Mouse (Mus musculus) gastrocnemius, adult 18-20 months (tissue): ENCODE data around the gene Pmf1. TPM values are rescaled to one million over a fixed set of nuclear protein-coding genes. Genes with fewer than 3 reads are reported as not detected.
"Not testable (repeated sequence)": the region's sequence is repeated elsewhere in the genome, so short reads cannot be mapped to it uniquely, and the experiment has no call there.

Experiments used
- DNase-seq: peaks from one replicate; pipeline ENCODE4 v3.0.0; 2021; ENCODE audit warnings: low spot score
- total RNA-seq, 2 experiments: library from RNA; stranded (reverse); gene quantifications; 2 replicates each; pipeline ENCODE4 v1.2.3; 2021

Gene Pmf1
- total RNA-seq, 2 experiments from 2014 or later, result 16.9 to 17.4 TPM

DNA sequence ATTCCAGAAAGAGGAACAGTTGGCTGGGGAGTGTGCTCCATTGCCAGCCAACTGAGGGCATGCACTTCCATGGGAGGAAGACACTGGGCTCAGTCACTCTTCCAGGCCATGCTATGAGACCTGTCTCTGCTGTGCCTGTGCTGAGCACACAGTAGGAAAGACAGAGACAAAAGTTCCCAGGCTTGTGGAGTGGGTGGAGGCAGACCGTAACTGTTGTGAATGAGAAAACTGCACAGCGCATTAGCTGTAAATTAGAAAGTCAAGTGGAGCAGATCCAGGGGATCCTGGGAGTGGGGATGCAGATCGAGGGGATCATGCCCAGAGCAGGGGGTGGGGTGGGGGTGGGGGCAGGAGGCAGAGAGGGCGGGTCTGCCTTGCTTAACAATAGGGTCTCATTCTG, 29.5 kb upstream of the Pmf1 start:
- DNase-seq, result no peak

DNA sequence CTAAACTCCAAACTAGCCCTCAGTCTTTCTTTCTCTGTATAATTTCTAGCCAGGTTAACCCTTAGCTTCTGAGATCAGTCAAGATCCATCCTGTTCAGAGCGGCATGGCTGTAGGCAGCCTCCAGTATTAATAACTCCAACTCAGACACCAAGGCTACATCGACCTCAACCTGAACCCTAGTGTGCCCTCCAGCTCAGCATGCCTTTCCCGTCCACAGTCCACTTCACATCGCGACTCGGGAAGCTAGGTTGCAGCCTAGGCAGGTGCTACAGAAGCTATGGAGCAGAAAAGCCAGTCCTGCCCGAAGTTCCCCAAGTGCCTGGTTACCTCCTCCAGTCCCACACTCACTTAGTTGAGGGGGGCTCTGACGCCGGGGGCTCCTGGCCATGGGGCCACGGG, 27.3 kb upstream of the Pmf1 start:
- DNase-seq, result no peak

DNA sequence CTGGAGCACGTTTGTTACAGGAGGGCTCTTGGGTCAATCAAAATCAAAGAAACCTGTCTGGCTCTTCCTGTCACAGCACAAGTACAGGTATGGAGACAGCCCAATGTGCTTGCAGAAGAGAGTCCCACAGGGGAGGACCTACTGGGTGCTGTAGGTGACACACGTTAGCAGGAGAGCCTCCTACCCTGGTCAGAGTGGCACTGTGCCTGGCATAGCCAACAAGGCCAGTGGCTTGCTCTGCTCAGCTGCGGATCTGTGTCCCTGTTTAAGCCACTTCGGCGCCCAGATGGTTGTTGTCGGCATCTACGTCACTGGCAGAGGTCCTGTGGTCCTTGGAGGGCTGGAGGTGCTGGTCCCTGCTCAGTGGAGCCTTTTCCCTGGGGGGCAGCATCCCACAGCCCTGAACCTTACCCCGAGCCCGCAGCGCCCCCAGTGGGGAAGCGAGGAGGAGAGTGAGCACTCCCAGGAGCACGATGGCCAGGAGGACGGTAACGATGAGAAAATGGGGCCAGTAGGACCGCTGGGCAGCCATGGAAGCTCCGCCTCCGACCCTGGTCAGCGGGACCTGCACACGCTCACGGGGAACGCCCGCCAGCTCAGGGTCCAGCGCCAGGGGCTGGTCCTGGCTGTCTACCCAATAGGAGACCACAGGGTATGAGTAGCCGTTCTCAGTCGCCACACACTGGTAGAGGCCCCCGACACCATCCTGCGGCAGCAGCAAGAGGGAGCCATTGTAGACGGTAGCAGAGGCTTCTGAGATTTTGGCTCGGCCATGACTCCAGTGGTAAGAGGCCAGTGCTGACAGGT, 26.5 kb upstream of the Pmf1 start:
- DNase-seq, result peak; percentile 45

DNA sequence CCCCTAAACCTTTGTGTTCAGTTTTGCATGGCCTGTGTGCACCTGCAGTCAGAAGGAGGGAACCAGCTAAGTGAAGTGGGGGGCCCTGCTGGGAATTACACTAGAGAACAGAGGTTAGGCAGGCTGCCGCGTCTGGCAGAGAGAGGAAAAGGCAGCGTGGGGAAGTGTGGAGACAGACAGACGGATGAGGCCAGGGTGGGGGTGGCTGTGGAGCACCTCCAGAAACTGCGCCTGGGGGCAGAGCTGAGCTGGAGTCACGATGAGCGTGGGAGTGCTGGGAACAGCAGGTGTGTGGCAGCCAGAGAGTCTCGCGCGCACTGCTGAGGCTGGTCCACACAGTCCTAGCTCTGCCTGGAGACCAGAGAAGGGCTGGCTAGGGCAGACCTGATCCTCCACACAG, 25.4 kb upstream of the Pmf1 start:
- no peak for DNase-seq

DNA sequence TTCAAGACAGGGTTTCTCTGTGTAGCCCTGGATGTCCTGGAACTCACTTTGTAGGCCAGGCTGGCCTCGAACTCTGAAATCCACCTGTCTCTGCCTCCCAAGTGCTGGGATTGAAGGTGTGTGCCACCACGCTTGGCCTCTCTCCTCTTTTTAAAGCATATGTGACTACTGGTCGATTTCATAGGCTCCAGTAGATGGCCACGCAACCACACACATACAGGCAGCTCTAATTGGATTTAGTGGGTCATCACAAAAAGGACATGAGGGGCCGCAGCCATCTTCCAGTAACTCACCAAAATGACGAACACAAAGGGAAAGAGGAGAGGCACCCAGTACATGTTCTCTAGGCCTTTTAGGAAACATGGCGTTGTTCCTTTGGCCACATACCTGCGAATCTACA, 18.5 kb upstream of the Pmf1 start:
- DNase-seq, result not testable (repeated sequence)

DNA sequence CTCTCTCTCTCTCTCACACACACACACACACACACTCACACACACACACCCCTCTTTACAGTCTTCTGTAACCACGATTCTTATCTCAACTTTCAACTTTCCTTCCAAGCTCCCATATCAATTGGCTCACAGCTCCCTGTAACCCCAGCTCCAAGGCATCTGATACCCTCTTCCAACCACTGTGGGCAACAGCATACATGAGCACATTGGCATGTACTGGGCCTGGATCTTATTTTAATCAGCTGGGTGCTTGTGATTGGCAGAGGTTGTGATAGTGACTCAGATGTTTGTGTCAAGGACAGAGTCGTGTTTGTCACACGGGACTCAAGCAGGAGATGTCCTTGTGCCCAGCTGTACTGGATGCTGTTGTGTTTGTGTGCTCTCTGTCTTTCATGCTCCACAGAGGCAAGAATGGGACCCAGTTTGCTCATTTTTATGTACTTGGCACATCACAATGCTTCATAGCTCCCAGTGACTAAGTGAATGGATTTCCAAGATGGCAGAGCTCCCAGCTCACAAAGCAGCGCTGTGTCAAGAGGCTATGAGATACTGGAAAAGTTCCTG, 17.3 kb upstream of the Pmf1 start:
- peak; percentile 70 for DNase-seq

DNA sequence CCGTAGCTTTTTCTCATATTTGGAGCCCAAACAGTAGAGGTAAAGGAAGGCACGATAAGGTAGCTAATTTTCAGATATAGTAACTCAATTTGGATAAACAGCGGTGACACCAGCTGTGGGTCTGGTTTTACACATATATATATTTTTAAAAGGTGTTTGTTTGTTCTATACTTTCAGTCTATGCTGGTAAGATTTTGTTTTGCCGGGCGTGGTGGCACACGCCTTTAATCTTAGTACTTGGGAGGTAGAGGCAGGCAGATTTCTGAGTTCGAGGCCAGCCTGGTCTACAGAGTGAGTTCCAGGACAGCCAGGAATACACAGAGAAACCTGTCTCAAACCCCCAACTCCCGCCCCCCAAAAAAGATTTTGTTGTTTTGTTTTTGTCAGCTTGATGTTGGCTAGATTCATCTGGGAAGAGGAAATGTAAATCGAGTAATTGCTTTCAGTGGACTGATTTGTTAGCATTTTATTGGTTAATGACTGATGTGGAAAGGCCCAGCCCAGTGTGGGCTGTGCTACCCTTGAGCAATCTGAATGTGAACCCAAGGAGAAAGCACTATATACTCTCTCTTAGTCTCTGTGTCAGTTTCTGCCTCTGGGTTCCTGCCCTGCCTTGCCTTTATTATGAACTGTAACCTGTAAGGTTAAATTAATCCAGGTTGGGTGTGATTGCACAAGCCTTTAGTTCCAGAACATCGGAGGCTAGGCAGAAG, 15.7 kb upstream of the Pmf1 start:
- DNase-seq, result no peak

DNA sequence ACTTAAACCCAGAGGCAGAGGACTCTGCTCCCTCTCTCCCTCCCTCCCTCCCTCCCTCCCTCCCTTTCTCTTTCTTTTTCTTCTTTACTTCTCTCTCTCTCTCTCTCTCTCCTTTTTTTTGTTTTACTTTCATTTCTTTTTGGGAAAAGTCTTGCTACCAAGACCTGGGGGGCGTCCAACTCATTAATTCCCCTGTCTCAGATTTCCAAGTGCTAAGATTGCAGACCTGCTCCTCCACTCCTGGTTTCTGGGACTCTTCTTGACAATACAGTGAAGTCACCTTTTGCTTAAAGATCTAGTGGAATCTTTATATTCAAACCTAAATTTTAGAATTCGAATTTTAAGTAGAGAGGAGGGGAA, 15.2 kb upstream of the Pmf1 start:
- no peak for DNase-seq

DNA sequence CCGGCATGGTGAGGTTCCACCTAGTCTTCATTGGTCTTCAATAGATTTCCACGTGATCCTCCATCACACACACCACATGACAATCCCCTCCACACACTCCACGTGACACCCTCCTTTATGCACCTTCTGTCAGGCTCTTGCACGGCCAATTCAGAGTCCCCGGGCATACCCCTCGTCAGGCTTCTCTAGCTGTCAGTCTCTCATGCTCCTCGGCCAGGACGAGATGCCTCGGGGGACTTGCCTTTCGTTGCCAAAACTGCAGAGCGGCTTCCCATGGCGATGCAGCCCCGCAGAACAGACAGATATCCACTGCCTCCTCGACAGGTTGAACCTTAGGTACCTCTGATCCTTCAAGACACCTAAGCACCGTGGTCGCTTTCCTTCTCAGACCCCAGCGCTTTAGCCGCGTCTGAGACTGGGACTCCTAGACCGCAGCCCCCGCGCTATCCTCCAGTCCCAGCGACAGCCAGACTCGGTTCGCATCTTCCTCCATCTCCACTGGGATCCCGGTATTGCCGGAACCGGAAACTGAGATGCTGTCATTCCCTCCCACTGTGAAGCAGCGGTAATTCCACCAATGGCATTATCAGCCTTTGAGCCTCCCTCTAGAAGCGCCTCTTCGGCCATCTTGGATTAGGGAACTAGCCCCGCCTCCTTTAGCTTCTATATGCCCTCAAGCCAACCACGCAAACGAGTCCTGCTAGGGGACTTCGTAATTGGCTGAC, 14.6 kb upstream of the Pmf1 start, which contains the start of gene Slc25a44:
TSS of gene Slc25a44 (minus strand) at position 535 of the 725 bp plus-strand sequence.
- peak; percentile 99 for DNase-seq

DNA sequence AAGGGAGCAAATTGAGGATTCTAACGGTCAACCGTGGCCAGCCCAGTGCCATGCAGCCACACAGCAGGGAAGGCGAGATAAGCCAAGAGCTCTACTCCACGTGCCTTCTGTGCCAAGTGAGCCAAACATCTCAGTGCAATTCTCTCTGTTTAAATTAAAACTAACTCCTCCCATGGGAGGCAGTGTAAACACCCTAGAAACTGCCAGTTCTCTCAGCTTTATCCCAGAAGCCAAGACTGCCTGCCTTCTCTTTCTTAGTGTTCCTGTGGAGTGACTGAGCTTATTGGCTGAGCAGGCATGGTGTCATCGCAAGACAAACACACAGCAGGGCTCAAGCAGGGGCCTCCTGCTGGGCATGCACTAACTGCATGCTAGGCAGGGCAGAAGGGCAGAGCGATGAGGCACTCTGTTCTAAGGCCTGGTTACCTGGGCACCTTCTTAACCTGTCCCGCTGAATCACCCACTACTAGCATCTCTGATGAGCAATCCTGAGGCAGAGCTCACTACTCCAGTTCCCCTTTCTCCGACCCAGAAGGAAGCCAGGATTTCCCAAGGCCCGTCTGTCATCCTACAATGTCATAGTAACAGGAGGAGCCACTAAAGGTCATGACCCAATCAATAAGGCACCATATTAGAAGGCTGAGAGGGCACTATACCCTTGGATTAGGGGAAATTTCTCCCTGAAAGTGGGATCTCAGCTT, 12.0 kb upstream of the Pmf1 start:
- no peak for DNase-seq

DNA sequence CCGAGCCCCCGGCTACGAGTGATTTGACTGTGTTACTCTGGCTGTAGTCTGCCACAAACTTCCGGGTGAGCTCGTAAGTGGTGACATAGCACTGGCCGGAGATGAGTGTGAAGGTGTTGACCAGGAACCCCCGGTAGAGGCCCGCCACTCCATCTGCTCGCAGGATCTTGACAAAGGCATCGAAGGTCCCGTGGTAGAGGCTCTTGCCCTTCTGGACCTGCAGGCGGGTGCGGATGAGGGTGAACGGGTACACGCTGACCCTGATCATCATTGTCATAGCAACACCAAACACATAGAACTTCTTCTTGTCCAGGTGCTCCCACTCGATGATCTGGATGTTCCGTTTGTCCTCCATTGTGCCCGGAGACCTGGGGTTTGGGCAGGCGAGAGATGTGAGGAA, 10.6 kb upstream of the Pmf1 start:
- no peak for DNase-seq

DNA sequence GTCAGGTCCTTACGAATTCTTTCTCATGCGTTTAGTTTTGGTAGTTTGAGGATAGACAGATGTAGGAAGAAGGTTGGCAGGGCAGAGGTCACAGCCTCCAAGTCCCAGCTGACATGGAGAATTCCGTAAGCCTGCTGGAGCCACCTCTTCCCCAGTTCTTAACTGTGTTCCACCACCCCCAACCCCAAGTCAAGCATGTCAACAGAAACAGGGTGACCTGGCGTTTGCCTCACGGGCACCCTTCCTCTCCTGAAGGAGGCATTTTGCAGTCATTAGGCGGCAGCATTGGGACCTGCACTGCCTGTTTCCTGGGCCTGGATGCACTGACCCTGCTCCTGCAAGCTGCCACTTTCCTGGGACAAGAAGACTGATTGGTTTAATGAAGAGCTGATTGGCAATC, 7.9 kb upstream of the Pmf1 start:
- DNase-seq, result no peak

DNA sequence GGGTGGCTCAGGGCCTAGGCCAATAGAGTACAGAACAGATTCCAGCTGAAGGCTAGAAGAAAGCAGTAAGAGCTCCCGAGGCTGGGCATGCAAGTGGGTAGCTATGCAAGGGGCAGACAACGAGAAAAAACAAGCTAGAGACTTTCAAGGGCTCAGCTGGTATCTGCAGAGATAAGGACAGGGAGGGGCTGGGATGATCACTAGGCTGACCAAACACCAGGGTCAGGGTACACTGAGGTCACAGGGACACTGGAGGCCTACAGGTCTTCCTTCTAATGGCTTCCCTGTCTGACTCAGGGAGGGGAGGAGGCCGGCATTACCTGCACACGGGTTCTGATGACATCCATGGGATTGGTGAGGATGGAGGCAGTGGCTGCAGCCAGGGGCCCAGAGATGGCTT, 5.5 kb upstream of the Pmf1 start:
- no peak for DNase-seq

DNA sequence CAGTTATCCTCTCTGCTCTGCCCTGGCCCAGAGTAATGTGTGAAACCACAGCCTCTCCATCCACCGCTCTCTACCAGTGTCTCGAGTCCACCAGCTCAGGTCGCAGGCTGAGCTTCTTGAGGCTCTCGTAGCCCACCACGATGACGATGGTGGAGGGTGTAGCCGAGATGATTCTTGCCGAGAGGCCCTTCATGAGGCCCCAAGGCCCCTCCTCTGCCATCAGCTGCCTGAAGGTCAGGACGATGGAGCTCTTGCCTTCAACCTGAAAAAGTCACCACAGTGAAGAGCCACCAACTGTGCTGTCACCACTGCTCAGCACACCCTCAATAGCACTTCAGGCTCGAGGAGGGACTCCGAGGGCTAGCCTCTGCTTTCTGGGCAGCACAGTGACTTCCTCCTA, 2.5 kb upstream of the Pmf1 start:
- DNase-seq, result no peak

DNA sequence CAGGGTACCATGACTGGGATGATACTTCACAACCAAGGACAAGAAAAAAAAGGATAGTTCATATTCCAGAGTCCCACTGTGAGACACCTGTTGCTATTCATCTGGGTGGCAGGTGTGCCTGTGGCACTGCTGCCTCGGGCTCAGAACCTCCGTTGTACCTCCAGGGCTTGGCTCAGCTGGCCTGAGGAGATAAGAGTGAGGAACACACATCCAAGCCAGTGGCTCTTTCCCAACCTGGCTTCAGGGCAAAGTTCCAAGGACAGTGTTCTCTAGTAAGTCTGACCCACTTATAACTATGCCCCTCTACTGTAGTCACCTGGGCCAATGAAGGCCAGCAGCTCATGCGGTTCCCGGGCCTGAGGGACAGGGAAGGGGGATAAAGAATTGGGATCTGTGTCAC, 1.6 kb upstream of the Pmf1 start:
- no peak for DNase-seq

DNA sequence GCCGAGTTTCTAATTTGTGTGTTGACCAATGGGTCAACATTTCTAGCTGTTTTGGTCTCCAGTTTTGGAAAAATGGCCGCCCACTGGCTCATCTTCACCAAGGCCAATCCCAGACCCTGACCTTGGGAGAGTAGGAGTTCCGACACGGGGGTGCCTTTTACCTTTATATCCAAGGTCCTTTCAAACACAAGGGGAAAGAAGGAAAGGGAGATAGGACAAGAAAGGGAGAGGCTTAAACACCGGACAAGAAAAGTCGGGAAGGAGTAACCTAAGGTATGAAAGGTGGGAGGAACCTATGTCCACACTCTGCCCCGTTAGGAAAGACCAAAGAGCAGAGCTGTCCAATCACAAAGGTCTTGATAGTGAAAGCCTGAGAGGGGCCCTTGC, 507 bp upstream of the Pmf1 start:
- no peak for DNase-seq

DNA sequence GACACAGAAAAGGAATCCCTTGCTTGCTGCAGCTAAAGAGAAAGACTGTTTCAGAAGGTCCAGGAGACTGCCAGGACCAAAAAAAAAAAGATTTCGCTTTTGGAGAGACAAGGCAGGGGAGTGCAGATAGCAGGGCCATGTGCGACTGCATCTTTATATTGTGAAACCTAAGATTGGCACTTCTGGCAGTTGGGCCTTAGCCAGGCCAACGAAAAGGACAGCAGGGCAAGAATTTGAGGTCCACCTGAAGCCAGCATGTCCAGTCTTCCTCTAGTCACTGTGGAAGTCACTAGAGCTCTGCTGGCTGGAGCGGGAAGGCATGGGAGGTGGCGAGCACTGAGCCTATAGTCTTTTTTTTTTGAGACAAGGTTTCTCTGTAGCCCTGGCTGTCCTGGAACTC, 1.2 kb downstream of the Pmf1 start:
- DNase-seq, result no peak

DNA sequence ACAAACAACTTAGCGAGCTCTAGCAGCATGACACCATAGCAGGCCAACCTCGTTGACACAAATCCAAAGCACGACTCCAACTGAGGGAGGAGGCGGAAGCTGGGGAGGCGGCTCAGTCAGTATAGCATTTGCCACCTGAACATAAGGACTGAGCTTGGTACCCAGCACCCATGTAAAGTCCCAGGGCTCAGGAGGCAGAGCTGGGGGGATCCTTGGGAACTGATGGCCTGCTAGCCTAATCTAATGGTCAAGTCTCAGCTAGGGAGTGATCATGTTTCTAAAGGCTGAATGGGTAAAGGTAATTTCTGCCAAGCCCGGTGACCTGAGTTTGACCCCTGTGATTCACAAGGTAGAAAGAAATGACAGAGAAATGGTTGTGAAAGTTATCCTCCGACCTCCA, 2.6 kb downstream of the Pmf1 start:
- DNase-seq, result no peak

DNA sequence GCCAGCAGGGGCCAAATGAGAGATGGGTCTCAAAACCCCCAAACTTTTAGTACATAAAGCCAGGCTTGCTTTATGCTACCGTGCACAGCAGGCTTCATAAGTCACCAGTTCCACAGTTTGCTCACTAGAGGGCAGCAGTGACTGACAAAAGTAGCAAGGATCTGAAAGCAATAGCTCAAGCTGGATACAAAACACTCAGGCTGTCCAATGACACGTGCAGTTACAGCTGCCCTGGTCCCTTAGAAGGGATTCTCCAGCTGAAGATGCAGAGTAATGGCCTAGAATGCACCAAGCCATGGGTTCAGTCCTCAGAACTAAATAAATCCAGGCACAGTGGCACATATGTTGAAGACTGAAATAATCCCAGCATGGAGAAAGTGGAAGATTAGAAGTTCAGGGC, 3.0 kb downstream of the Pmf1 start:
- peak; percentile 77 for DNase-seq

DNA sequence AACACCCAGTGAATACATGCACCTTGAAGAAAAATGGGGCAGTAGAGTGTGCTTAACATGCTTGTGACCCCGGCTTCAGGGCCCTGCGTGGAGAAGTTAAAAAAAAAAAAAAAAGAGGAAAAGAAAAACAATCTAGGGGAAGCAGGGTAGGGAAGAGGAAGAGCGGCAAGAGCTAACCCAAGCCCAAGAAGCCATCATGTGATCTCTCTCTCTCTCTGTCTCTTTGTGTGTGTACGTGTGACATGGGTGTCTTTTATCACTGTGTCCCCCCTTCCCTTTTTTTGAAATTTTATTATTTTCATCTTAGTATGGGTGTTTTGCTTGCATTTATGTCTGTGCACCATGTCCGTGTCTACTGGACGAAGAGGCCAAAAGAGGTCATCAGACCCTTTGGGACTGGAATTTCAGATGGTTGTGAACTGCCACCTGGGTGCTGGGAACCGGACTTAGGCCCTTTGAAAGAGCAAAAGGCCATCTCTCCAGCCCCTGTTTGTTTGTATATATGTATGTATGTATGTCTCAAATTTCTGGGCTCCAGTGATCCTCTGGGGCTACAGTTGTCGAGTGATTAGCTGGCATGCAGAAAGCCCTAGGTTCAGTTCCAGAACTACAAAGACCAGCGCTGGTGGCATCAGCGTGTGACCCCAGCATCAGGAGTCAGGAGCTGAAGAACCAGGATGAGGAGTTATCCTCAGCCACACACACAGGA, 6.5 kb downstream of the Pmf1 start:
- no peak for DNase-seq

DNA sequence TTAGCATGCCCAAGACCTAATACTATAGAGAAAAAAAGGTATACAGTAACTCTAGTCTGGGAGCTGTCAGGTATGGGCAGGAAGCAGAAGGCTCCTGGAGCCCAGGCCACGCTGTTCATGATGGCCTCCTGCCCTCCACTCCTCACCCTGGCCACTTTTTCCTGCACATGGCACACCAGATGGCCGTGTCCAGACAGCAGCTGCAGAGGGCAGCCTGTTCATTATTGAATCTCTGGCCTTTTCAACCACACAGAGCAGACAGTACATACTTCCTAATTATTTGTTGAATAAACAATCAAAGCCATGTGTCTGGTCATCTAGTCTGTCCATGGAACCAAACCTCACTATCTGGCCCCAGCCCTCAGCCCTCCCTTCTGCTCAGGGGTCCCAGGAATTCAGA, 11.5 kb downstream of the Pmf1 start:
- no peak for DNase-seq
